Mouse (Mus musculus): Measurements from ENCODE around the gene Washc2.

Gene Washc2

DNA sequence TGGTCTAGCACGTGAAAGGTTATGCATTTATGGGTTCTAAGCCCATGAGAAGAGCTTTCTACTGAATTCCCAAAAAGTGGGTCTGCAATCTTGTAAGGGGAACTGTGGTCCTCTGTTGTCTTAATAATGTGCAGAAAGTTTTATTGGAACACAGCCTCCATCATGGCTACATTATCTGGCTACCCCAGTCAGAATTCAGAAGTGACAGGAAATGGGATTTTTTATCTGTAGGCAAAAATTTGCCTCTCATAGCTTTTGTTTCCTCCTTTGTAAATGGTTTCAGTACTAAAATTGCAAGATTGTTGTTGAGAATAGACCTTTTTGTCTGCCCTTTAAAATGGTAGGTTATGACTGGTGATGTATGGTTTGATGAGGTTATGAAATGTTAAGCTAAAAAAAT, 55.0 kb downstream of the Washc2 start:
- DNase-seq (ENCODE audit: low spot score in 2 of 2) = no peak

DNA sequence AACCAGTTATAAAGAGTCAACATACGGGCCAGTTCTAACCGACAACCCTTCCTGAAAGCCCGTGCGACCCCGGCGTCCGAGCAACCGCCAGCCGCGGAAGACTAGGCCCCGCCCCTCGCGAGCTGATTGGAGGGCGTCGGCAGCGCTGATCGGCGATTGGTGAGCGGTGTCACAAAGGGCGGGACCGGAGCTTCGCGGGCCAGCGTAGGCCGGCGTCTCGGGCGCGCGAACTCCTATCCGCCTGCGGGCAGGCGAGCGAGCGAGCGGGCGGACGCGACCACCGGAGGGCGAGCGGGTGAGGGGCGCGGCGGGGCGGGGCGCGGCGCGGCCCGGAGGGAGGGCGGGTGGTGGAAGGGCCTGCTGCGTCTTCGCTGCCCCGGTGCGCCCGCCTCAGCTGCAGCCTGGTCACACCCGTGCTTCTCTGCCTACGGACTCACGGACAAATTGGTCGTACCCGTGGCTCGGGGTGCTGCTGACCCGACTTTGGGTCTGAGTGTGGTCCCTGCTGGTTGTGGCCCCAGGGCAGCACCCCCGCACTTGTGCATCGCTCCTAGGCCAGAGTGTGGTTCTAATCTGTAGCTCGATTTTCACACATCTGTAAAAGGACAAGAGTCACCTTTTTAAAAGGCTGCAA, 56.3 kb downstream of the Washc2 start, which contains the start of gene Zfand4:
Gene Zfand4 (plus strand): TSS at position 205 of the 634 bp plus-strand sequence.
- peak; percentile 96 to 97 for DNase-seq (ENCODE audit: low spot score in 2 of 2)

DNA sequence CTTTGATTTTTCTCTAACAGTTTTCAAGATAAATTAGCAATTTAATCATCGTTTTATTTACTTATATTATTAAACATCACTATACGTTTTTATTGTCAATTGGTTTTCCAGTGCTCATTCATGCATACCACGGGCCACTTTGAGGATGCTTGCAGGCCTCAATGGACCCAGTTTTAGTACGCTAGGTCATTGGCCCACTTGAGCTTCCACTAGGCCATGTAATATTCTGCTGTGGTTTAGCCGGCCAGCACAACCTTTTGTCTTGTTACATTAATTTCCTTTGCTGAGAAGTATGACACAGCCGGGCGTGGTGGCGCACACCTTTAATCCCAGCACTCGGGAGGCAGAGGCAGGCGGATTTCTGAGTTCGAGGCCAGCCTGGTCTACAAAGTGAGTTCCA, 57.0 kb downstream of the Washc2 start:
- DNase-seq (ENCODE audit: low spot score in 2 of 2) = peak in 1 of 2 experiments; percentile 14

DNA sequence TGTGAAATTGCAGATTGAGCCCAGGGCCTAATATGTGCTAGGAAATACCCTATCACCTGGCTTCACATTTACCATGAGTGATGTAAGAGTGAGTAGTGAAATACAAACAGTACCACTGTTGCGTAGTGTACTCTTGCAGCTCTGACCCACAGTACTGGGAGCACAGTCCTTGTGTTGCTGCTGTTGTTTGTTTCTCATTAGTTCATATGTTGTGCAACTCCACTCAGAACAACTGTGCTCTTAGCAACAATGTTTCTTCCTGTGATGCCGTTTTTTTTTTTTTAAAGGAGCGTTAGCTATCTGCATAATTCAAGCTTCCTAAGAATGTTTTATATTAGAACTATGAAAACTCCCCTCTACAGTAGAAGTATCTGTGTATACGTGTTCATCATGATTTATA, 57.8 kb downstream of the Washc2 start:
- DNase-seq (ENCODE audit: low spot score in 2 of 2) = no peak

DNA sequence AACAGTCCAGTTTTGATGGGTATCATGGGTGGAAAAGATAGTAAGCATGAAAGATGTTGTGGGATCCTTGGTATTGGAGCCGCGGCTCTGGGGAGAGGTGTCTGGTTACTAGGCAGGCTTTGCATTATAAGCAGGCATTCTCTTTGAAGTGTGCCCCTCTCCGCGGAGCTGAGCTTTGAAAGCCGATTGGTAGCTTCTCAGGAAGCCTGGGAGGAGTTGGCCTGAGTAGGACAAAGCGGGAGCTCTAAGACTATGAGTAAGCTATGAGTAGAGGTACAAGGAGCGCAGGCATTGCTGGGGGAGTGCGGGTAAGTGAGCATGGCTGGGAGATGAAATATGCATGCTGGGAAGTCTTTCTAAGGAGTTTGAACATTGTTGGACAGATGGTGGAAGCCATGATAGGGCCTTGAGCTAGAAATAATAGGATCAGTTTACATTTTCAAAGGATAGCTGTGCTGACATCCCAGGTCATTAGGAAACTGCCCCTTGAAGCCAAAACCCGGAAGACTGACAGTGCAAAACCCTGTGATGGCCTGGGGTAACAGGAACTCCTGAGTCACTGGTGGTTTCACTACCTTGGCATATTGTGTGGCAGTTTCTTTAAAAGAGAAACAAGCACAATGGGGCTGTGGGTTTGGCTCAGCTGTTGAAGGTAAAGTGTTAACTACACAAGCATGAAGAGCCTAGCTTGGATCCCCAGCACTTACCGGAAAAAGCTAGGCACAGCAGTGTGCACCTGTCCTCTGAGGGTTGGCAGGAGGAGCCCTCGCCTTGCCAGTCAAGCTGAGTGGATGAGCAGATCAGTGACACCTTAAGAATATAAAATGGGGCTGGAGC, 58.7 kb downstream of the Washc2 start:
- DNase-seq (ENCODE audit: low spot score in 2 of 2) = peak; percentile 15 to 20

DNA sequence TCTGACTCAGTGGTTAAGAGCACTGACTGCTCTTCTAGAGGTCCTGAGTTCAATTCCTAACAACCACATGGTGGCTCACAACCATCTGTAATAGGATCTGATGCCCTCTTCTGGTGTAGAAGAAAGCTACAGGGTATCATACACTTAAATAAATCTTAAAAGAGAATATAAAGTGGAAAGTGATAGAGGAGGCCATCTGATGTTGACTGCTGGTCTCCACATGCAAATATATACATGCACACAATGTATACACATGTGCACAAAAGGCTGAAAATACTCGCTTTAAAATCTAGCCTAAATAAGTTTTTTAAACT, 59.2 kb downstream of the Washc2 start:
- DNase-seq (ENCODE audit: low spot score in 2 of 2) = no peak

DNA sequence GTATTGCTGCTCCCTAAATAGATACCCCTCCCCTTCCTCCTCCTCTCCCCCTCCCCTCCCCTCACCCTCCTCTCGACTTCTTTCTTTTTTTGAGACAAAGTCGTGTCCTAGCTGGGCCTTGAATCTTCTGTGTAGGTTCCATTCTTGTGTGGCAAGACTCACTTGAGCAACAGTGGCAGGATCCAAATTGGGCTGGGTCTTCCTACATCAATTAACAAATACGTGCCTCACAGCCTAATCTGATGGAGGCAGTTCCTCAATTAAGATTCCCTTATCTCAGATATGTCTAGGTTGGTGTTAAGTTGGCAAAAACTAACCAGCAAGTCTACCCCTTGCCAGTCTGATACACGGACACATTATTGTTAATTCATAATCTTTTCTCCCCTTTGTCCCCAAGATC, 67.9 kb downstream of the Washc2 start:
- no peak for DNase-seq (ENCODE audit: low spot score in 2 of 2)

DNA sequence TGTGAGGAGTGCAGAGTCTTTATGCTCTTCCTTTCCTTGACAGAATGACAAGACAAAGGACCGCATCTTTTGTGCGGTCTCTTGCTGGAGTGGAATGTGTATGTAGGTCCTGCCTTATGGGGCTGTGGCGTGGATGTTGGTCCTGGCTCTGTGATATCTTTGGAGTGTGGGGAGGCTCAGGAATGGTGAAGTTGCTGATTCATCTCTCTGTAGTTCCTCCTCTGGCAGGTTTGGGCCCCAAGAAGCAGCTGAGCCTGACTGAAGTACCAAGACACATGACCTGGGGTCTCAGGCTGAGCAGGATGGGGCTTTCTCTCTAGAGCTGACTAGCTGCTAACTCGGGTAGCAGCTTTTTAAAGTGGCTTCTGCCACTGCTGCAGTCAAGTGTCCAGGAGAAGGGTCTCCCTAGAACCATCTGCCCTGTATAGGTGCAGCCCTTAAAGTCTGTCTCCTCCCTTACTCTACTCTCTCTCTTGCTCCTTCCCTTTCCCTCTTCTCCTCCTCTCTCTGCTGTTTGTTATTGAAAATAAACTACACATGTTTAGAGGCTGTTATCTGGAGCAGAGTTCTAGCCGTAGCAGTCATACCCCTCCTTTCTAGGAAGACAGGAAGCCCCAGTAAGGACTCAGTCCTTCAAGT, 71.0 kb downstream of the Washc2 start:
- DNase-seq (ENCODE audit: low spot score in 2 of 2) = no peak

DNA sequence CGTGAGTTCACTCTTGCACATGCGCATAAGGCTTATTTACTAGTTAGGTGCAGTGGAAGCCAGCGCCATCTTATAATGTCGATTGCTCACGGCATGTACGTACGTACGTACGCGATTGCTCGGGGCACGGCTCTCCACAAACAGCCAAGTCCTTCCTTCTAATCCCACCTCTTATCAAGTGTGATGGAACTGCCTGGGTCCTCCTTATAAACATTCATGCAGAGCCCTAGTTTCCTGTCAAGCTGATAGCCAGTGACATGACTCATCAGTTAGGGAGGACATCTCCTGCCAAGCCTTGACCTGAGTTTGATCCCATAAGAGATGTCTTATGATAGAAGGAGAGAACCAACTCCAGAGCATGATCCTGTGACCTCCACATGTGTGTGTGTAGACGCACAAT, 73.2 kb downstream of the Washc2 start:
- DNase-seq (ENCODE audit: low spot score in 2 of 2) = no peak

DNA sequence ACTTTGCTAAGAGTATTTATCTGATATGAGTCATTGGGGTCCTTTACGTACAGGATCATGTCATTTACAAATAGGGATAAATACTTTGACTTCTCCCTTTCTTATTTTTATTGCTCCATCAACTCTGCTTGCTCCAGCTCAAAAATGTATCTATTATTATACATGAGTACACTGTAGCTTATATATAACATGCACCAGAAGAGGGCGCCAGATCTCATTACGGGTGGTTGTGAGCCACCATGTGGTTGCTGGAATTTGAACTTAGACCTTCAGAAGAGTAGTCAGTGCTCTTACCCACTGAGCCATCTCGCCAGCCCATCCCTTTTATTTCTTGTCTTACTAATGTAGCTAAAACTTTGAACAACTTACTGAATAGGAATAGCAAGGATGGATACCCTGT, 74.7 kb downstream of the Washc2 start:
- DNase-seq (ENCODE audit: low spot score in 2 of 2) = peak; percentile 45 to 78

DNA sequence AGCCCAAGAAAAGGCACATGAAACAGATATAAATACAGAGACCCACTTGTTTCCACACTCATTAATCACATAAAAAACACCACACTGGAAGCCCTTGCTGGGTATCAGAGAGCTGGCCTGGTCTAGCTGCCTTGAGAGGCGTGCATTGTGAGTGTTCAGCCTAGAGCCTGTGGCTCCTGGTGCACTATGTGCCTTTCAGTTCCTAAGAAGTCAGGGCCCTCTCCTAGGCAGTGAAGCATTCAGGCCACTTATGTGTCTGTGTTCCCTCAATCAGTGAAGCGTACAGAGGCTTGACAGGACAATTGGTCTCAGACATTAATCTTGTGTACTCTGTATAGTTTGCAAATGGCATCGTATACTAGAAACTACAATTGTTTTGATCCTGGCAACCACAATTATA, 75.4 kb downstream of the Washc2 start:
- no peak for DNase-seq (ENCODE audit: low spot score in 2 of 2)

DNA sequence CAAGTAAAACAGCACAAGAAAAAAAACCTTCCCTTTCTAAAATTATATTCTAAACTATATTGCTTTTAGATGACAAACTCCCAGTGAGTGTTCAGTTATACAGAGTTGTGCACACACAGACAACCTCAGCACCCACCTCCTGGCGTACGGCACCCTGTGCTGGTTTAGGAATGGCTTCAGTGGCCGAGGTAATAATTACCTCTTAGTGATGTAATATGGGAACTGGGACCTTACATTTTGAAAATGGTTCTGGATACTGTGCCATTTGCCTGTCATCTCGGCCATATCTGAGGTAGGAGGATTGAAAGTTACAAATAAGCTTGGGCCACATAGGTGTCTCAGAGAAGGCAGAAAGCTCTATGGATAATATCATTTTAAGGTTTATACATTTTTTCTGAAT, 78.5 kb downstream of the Washc2 start:
- DNase-seq (ENCODE audit: low spot score in 2 of 2) = no peak

DNA sequence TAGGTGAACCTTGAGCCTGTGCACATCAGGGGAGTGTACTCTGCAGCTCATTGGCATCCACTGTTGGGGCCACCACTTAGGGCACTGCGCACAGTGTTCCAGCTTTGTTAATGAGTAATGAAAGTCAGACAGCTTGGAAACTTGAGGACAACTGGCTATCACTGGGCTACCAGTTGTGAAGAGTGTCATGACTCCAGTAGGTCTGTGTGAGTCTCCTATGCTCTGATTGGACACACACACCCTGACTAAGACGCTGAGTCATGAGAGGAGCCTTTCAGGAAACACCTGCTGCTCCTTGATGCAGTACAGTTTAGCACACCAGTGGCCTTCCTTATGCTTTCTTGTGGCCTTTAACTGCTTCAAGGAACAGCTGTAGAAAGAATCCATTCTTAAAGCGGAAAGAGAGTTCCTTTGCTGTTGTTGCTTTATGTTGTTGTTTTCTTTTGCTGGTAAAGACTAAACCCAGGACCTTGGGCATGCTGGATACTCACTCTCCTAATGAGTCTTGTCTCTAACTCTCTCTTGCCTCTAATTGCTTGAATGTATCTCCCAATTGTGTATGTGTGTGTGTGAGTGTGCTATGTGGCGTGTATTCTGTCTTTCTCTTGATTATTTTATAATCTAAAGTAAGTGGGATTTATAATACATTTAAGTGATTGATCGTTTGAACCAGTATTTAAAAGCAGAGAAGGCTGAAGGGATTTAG, 79.2 kb downstream of the Washc2 start:
- DNase-seq (ENCODE audit: low spot score in 2 of 2) = peak; percentile 23 to 51

DNA sequence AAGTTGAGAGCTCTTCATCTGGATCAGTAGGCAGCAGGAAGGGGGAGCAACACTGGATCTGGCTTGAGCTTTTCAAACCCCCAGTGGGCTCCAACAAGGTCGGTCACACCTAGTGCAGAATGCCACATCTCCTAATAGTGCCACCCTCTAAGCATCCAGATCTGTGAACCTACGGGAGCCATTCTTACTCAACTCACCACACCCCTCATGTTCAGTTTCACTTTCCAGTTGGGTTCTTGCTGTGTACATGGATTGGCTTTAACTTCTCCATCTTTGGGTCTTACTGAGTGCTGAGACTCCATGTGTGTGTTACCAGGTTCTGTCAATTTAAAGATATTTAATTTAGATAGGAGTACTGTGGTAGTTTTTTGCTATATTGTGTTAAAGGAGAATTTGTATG, 103.6 kb downstream of the Washc2 start:
- no peak for DNase-seq (ENCODE audit: low spot score in 2 of 2)

All from spleen, postnatal 10 days (tissue).